Comparison of ENCODE assay signal across 8 mouse cellular contexts in the genomic region with DNA sequence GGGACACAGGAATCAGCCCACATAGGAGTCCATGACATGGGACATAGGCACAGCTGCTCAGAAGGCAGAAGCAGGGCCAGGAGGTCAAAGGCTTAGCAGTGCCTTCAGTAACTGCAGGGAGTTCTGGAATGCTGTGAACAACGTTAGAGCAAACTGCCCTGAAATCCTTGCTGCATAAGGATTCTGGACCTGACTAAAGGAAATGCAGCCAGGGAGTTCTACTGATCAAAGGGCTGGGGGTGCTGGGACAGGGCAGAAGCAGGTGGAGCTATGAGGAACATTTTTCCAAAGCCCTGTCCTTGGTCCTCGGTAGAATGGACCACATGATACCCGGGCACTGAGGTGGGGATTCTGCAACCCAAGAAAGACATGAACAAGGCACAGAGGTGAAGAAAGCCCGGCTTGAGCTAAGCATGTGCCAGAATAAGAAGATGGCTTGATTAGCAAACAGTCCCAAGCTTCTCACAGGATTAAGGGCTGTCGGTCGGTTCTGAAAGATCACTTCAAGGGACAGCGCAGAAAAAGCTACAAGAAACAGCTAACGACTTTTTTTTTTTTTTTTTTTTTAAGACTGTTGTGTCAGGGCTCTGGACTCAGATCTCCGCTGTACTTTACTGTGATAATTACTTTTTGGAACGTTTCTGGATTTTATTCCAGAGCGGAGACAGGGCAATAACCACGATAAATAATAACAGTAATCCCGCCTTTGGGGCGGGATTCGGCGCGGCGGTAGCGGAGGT. TPM values are rescaled to one million over a fixed set of nuclear protein-coding genes. Genes with fewer than 3 reads are reported as not detected.
DNase-seq lines count a peak whose midpoint lies in the region; ATAC-seq and TF ChIP-seq lines count a peak whose summit lies in the region.

No protein-coding gene starts in this region.

- no peaks in the 10 kb centered on the region for H3K9me3 ChIP-seq in ES-Bruce4 (replicated peaks; ENCODE audit: control insufficient read depth, insufficient read depth, low read length, poor library complexity, severe bottlenecking)
- H3K9me3 ChIP-seq in forebrain, embryonic 14.5 days (replicated peaks; ENCODE audit: control insufficient read depth, low read length), result no peaks in the 10 kb centered on the region
- H3K9me3 ChIP-seq in kidney, embryonic 16.5 days (ENCODE audit: low read length), result peaks cover 3% of the 10 kb centered on the region
- no peaks in the 10 kb centered on the region for H3K9me3 ChIP-seq in midbrain, embryonic 16.5 days (replicated peaks; ENCODE audit: control insufficient read depth, low read length, poor library complexity, severe bottlenecking)

- WGBS in forebrain, embryonic 14.5 days, result 1% methylated on average over 19 of the region's 19 CpGs
- WGBS in kidney, embryonic 16.5 days, result 1% methylated on average over 19 of the region's 19 CpGs
- WGBS in midbrain, embryonic 16.5 days, result 2% methylated on average over 19 of the region's 19 CpGs

- TF ChIP-seq EP300 in ES-Bruce4 (IDR thresholded peaks at IDR 0.05; ENCODE audit: insufficient read depth, low read depth, low read length), result no peak

- peak; percentile 9; the same call in 1 of the 2 replicates for ATAC-seq in forebrain, embryonic 14.5 days
- peak; percentile 6; the same call in 1 of the 2 replicates for ATAC-seq in kidney, embryonic 16.5 days (ENCODE audit: low FRiP score, low TSS enrichment)
- peak; percentile 29 for ATAC-seq in midbrain, embryonic 16.5 days

- TF ChIP-seq POLR2A in ES-Bruce4 (IDR thresholded peaks at IDR 0.05; ENCODE audit: insufficient read depth, low read length), result no peak

- DNase-seq in adrenal gland, adult (ENCODE audit: inconsistent age in 2 of 2, low spot score in 1 of 2), result peak; percentile 46 to 74
- no peak for DNase-seq in adrenal gland, postnatal 25 days
- DNase-seq in forebrain, embryonic 14.5 days (ENCODE audit: low spot score), result peak; percentile 4
- DNase-seq in spleen, postnatal 14 days (ENCODE audit: low spot score in 2 of 2), result no peak
- no peak for DNase-seq in right cerebral cortex, postnatal 36 days (ENCODE audit: low spot score in 2 of 2)

- no peaks in the 10 kb centered on the region for H3K4me1 ChIP-seq in ES-Bruce4 (ENCODE audit: control insufficient read depth, insufficient read depth, low read length)
- H3K4me1 ChIP-seq in forebrain, embryonic 14.5 days (ENCODE audit: control insufficient read depth, insufficient read depth, low read length), result peaks cover 4% of the 10 kb centered on the region; the same call in 1 of the 2 replicates
- H3K4me1 ChIP-seq in kidney, embryonic 16.5 days (ENCODE audit: insufficient read depth, low read length), result peaks cover 24% of the 10 kb centered on the region
- H3K4me1 ChIP-seq in midbrain, embryonic 16.5 days (ENCODE audit: control insufficient read depth, insufficient read depth, low read length), result peaks cover 8% of the 10 kb centered on the region; the same call in 1 of the 2 replicates

- no peaks in the 10 kb centered on the region for H3K36me3 ChIP-seq in ES-Bruce4 (ENCODE audit: control insufficient read depth, insufficient read depth, low read length, poor library complexity, severe bottlenecking)
- no peaks in the 10 kb centered on the region for H3K36me3 ChIP-seq in forebrain, embryonic 14.5 days (ENCODE audit: control insufficient read depth, insufficient read depth, low read length)
- no peaks in the 10 kb centered on the region for H3K36me3 ChIP-seq in kidney, embryonic 16.5 days (ENCODE audit: insufficient read depth, low read length)
- no peaks in the 10 kb centered on the region for H3K36me3 ChIP-seq in midbrain, embryonic 16.5 days (ENCODE audit: control insufficient read depth, insufficient read depth, low read length)

- H3K4me3 ChIP-seq in ES-Bruce4 (ENCODE audit: low read depth, low read length), result peak overlapping the region; percentile 71
- peak overlapping the region; percentile 53 for H3K4me3 ChIP-seq in forebrain, embryonic 14.5 days (ENCODE audit: low read depth, low read length)
- peak overlapping the region; percentile 69 for H3K4me3 ChIP-seq in kidney, embryonic 16.5 days (ENCODE audit: low read length)
- peak overlapping the region; percentile 68 for H3K4me3 ChIP-seq in midbrain, embryonic 16.5 days (ENCODE audit: low read depth, low read length)

- H3K27ac ChIP-seq in ES-Bruce4 (ENCODE audit: insufficient read depth, low read length), result no peak overlapping the region
- no peak overlapping the region for H3K27ac ChIP-seq in forebrain, embryonic 14.5 days (ENCODE audit: low read depth, low read length)
- H3K27ac ChIP-seq in kidney, embryonic 16.5 days (ENCODE audit: low read length), result peak overlapping the region; percentile 95
- peak overlapping the region; percentile 74 for H3K27ac ChIP-seq in midbrain, embryonic 16.5 days (ENCODE audit: low read length)

- H3K27me3 ChIP-seq in ES-Bruce4 (ENCODE audit: control insufficient read depth, insufficient read depth, low read length, poor library complexity, severe bottlenecking), result no peaks in the 10 kb centered on the region
- H3K27me3 ChIP-seq in forebrain, embryonic 14.5 days (replicated peaks; ENCODE audit: control insufficient read depth, insufficient read depth, low read length), result no peaks in the 10 kb centered on the region
- no peaks in the 10 kb centered on the region for H3K27me3 ChIP-seq in kidney, embryonic 16.5 days (ENCODE audit: insufficient read depth, low read length)
- no peaks in the 10 kb centered on the region for H3K27me3 ChIP-seq in midbrain, embryonic 16.5 days (ENCODE audit: control insufficient read depth, insufficient read depth, low read depth, low read length)

- no peak for TF ChIP-seq CTCF in ES-Bruce4 (IDR thresholded peaks at IDR 0.05; ENCODE audit: low read depth, low read length)

- H3K9ac ChIP-seq in ES-Bruce4 (ENCODE audit: low read depth, poor library complexity, severe bottlenecking), result peak overlapping the region; percentile 74
- H3K9ac ChIP-seq in forebrain, embryonic 14.5 days (ENCODE audit: low read length), result peak overlapping the region; percentile 73
- H3K9ac ChIP-seq in kidney, embryonic 16.5 days (replicated peaks; ENCODE audit: low read length), result peak overlapping the region; percentile 85
- peak overlapping the region; percentile 83 for H3K9ac ChIP-seq in midbrain, embryonic 16.5 days (ENCODE audit: low read depth, low read length)

- H3K4me2 ChIP-seq in forebrain, embryonic 14.5 days (ENCODE audit: low read length), result peak overlapping the region; percentile 80
- peak overlapping the region; percentile 84 for H3K4me2 ChIP-seq in kidney, embryonic 16.5 days (replicated peaks; ENCODE audit: low read depth, low read length)
- peak overlapping the region; percentile 87 for H3K4me2 ChIP-seq in midbrain, embryonic 16.5 days (ENCODE audit: low read length)

RNA-seq across cellular contexts. Expression of gene Thnsl2, which starts 0.9 kb away (rescaled TPM):
- total RNA-seq in adrenal gland, postnatal 25 days (2021), result 15.9 and 22.8 TPM in 2 replicates
- polyA plus RNA-seq in ES-Bruce4 (2011; ENCODE audit: insufficient read depth, insufficient read length, low read depth, missing spikeins), result 4.0 and 4.4 TPM in 2 replicates
- polyA plus RNA-seq in forebrain, embryonic 14.5 days (2014; fragmentation: Nextera tagmentation; extraction: Ambion mirVana), result 3.8 and 4.4 TPM in 2 replicates
- polyA plus RNA-seq in kidney, embryonic 16.5 days (2015; fragmentation: Nextera tagmentation; extraction: Ambion mirVana), result 57.1 and 69.9 TPM in 2 replicates
- polyA plus RNA-seq in midbrain, embryonic 16.5 days (2015; fragmentation: Nextera tagmentation; extraction: Ambion mirVana), result 3.4 and 4.0 TPM in 2 replicates

RNA-seq across cellular contexts. Expression of gene Fabp1, which starts 56.3 kb away (rescaled TPM):
- total RNA-seq in adrenal gland, postnatal 25 days (2021), result 55.1 TPM in 1 of 2 replicates, not detected in the other
- not detected in 2 replicates for polyA plus RNA-seq in ES-Bruce4 (2011; ENCODE audit: insufficient read depth, insufficient read length, low read depth, missing spikeins)
- not detected in 2 replicates for polyA plus RNA-seq in forebrain, embryonic 14.5 days (2014; fragmentation: Nextera tagmentation; extraction: Ambion mirVana)
- 1.6 and 2.7 TPM in 2 replicates for polyA plus RNA-seq in kidney, embryonic 16.5 days (2015; fragmentation: Nextera tagmentation; extraction: Ambion mirVana)
- not detected in 2 replicates for polyA plus RNA-seq in midbrain, embryonic 16.5 days (2015; fragmentation: Nextera tagmentation; extraction: Ambion mirVana)

Comparison
In these comparisons a context has a peak if more than half of its experiments do, and no peak if none do; other contexts are left out.
1. DNase-seq: peak in adrenal gland, adult (2 of 2) and forebrain, embryonic 14.5 days (single experiment); none in adrenal gland, postnatal 25 days (single experiment), spleen, postnatal 14 days (0 of 2) and right cerebral cortex, postnatal 36 days (0 of 2).
2. H3K27ac ChIP-seq: peak in kidney, embryonic 16.5 days (single experiment) and midbrain, embryonic 16.5 days (single experiment); none in ES-Bruce4 (single experiment) and forebrain, embryonic 14.5 days (single experiment).
3. RNA of gene Thnsl2, which starts 0.9 kb away (polyA plus RNA-seq): 57.1 to 69.9 TPM in kidney, embryonic 16.5 days; 3.8 to 4.4 TPM in forebrain, embryonic 14.5 days, 4.0 to 4.4 TPM in ES-Bruce4 and 3.4 to 4.0 TPM in midbrain, embryonic 16.5 days; every median in the first group is over 10 times any median in the second.
4. Peak in every context shown above with its lines, with median percentiles within 50 percentile points of each other: H3K4me3 ChIP-seq, H3K9ac ChIP-seq, ATAC-seq and H3K4me2 ChIP-seq.